Mouse (Mus musculus) kidney, postnatal 0 days (tissue): ENCODE data around the gene Zcchc14. TPM values are rescaled to one million over a fixed set of nuclear protein-coding genes. Genes with fewer than 3 reads are reported as not detected.

Experiments
- ATAC-seq: fragments of 200-750 bp; cut with Nextera tagmentation; replicated peaks from 2 replicates; pipeline ENCODE4 v1.8.0; 2017; ENCODE audit warnings: low read depth, moderate number of reproducible peaks, moderate TSS enrichment, moderate library complexity; ENCODE audit not compliant: low FRiP score
- DNase-seq: peaks from one replicate; pipeline ENCODE4 v3.0.0-alpha.2; 2016; ENCODE audit warnings: low spot score
- H3K27ac ChIP-seq: fragments of 300-500 bp; sonication (generic); 2 replicates; pipeline ENCODE4 v1.5.1; 2014; ENCODE audit warnings: mild to moderate bottlenecking
- H3K27me3 ChIP-seq: fragments of 300-500 bp; sonication (generic); 2 replicates; pipeline ENCODE4 v1.6.1; 2014; ENCODE audit warnings: low read length, mixed read lengths; ENCODE audit not compliant: insufficient read depth
- H3K36me3 ChIP-seq: fragments of 300-500 bp; sonication (generic); 2 replicates; pipeline ENCODE4 v1.6.1; 2014; ENCODE audit warnings: low read length, mixed read lengths; ENCODE audit not compliant: insufficient read depth
- H3K4me1 ChIP-seq: fragments of 300-500 bp; sonication (generic); replicated peaks from 2 replicates; pipeline ENCODE4 v1.6.1; 2014; ENCODE audit warnings: antibody characterized with exemption, low read length, mixed read lengths; ENCODE audit not compliant: insufficient read depth
- H3K4me2 ChIP-seq: fragments of 300-500 bp; sonication (generic); 2 replicates; pipeline ENCODE4 v1.6.1; 2014; ENCODE audit warnings: mild to moderate bottlenecking, low read length, moderate library complexity, mixed read lengths
- H3K4me3 ChIP-seq: fragments of 300-500 bp; sonication (generic); replicated peaks from 2 replicates; pipeline ENCODE4 v1.5.1; 2014; ENCODE audit warnings: low read depth, low read length
- H3K9ac ChIP-seq: fragments of 300-500 bp; sonication (generic); 2 replicates; pipeline ENCODE4 v1.6.1; 2014; ENCODE audit warnings: low read depth, low read length
- H3K9me3 ChIP-seq: fragments of 300-500 bp; sonication (generic); replicated peaks from 2 replicates; pipeline ENCODE4 v1.6.1; 2016; ENCODE audit warnings: low read length, inconsistent platforms, mixed read lengths
- CTCF ChIP-seq: IDR thresholded peaks from 2 replicates; pipeline ENCODE4 v1.5.1; 2016; ENCODE audit warnings: antibody characterized with exemption, low read depth, mild to moderate bottlenecking, moderate library complexity
- WGBS: fragments of 180-500 bp; shearing (Covaris S2); extraction: QIAGEN DNeasy Blood & Tissue Kit; methylation state at CpG from one replicate; pipeline ENCODE4 v1.1.7; 2014; 5-methylcytosine and 5-hydroxymethylcytosine counted together
- polyA plus RNA-seq: library from polyadenylated mRNA; unstranded; fragments of >200 nt; fragmentation: Nextera tagmentation; extraction: Ambion mirVana; gene quantifications from 2 replicates; pipeline ENCODE4 v1.2.1, GENCODE M21; 2015

Zcchc14 gene
- polyA plus RNA-seq, 1 experiment from 2014 or later = 10.9 TPM

- Histone ChIP-seq H3K4me3 (peak overlapping the region; percentile 60), H3K4me2 (peak overlapping the region; percentile 74), H3K9me3 (no peaks in the 10 kb centered on the region), H3K4me1 (peaks cover 48% of the 10 kb centered on the region), H3K27ac (peak overlapping the region; percentile 39; the same call in 1 of the 2 replicates), H3K36me3 (no peaks in the 10 kb centered on the region), H3K9ac (peak overlapping the region; percentile 68), H3K27me3 (no peaks in the 10 kb centered on the region)
- WGBS = 48% methylated on average over 20 of the region's 20 CpGs
- ATAC-seq = no peak
- TF ChIP-seq CTCF = no peak
- DNase-seq = no peak
Measured at GRCm38 (mm10) chr8:121650389-121651307, 2.1 kb downstream of the Zcchc14 start.

- peaks cover 48% of the 10 kb centered on the region for H3K4me1 ChIP-seq
Measured at GRCm38 (mm10) chr8:121649904-121650303, 2.8 kb downstream of the Zcchc14 start.

GRCm38 (mm10) chr8:121649423-121649822 lies 3.3 kb downstream of the Zcchc14 start:
- H3K27ac ChIP-seq = peak overlapping the region; percentile 39; the same call in 1 of the 2 replicates
- H3K4me1 ChIP-seq = peaks cover 48% of the 10 kb centered on the region
- no peak for TF ChIP-seq CTCF
- no peaks in the 10 kb centered on the region for H3K36me3 ChIP-seq
- peak overlapping the region; percentile 74 for H3K4me2 ChIP-seq
- peak overlapping the region; percentile 49 for H3K9ac ChIP-seq
- H3K4me3 ChIP-seq = 0 out of 2 replicates have a peak overlapping the region, but pooled peaks have one; percentile 60
- ATAC-seq (no peak), DNase-seq (no peak)
- WGBS = 64% methylated on average over 5 of the region's 5 CpGs
- H3K9me3 ChIP-seq = no peaks in the 10 kb centered on the region
- no peaks in the 10 kb centered on the region for H3K27me3 ChIP-seq

More at GRCm38 (mm10) chr8:121649904-121650303, 2.8 kb downstream of the Zcchc14 start:
- peak overlapping the region; percentile 39; the same call in 1 of the 2 replicates for H3K27ac ChIP-seq
- WGBS = 44% methylated on average over 10 of the region's 10 CpGs
- H3K9ac ChIP-seq = peak overlapping the region; percentile 49
- no peak for ATAC-seq
- H3K4me3 ChIP-seq = 0 out of 2 replicates have a peak overlapping the region, but pooled peaks have one; percentile 60
- no peaks in the 10 kb centered on the region for H3K9me3 ChIP-seq
- H3K27me3 ChIP-seq = no peaks in the 10 kb centered on the region
- no peaks in the 10 kb centered on the region for H3K36me3 ChIP-seq
- H3K4me2 ChIP-seq = peak overlapping the region; percentile 74
- DNase-seq = no peak
- no peak for TF ChIP-seq CTCF

- 0 out of 2 replicates have a peak overlapping the region, but pooled peaks have one; percentile 23 for H3K9ac ChIP-seq
- ATAC-seq = no peak
- no peak for TF ChIP-seq CTCF
- H3K9me3 ChIP-seq = no peaks in the 10 kb centered on the region
- no peak for DNase-seq
- peak overlapping the region; percentile 70 for H3K27ac ChIP-seq
- H3K36me3 ChIP-seq = no peaks in the 10 kb centered on the region
- peak overlapping the region; percentile 25; the same call in 1 of the 2 replicates for H3K4me2 ChIP-seq
- no peak overlapping the region for H3K4me3 ChIP-seq
- H3K4me1 ChIP-seq = peaks cover 48% of the 10 kb centered on the region
- WGBS = 49% methylated on average over 16 of the region's 16 CpGs
- H3K27me3 ChIP-seq = no peaks in the 10 kb centered on the region
Measured at GRCm38 (mm10) chr8:121648451-121648850, 4.2 kb downstream of the Zcchc14 start.

- Histone ChIP-seq H3K4me2 (peak overlapping the region; percentile 25; the same call in 1 of the 2 replicates), H3K4me1 (peaks cover 53% of the 10 kb centered on the region), H3K27me3 (no peaks in the 10 kb centered on the region), H3K36me3 (no peaks in the 10 kb centered on the region), H3K4me3 (no peak overlapping the region), H3K9ac (no peak overlapping the region), H3K9me3 (no peaks in the 10 kb centered on the region), H3K27ac (peak overlapping the region; percentile 70)
- DNase-seq = peak; percentile 46
- no peak for TF ChIP-seq CTCF
- ATAC-seq = 0 out of 2 replicates have a peak, but pooled peaks have one; percentile 6
- WGBS = 56% methylated on average over 12 of the region's 12 CpGs
Measured at GRCm38 (mm10) chr8:121647511-121648215, 5.0 kb downstream of the Zcchc14 start.

- Histone ChIP-seq H3K4me1 (peaks cover 29% of the 10 kb centered on the region), H3K4me3 (no peak overlapping the region), H3K9me3 (no peaks in the 10 kb centered on the region), H3K27ac (peak overlapping the region; percentile 50), H3K27me3 (no peaks in the 10 kb centered on the region), H3K36me3 (no peaks in the 10 kb centered on the region), H3K9ac (no peak overlapping the region), H3K4me2 (no peak overlapping the region)
- ATAC-seq (no peak), DNase-seq (no peak)
- 64% methylated on average over 11 of the region's 11 CpGs for WGBS
- TF ChIP-seq CTCF = no peak
Measured at GRCm38 (mm10) chr8:121643384-121643783, 9.3 kb downstream of the Zcchc14 start.
